Comparison of ENCODE assay signal across 8 mouse cellular contexts in the genomic region with DNA sequence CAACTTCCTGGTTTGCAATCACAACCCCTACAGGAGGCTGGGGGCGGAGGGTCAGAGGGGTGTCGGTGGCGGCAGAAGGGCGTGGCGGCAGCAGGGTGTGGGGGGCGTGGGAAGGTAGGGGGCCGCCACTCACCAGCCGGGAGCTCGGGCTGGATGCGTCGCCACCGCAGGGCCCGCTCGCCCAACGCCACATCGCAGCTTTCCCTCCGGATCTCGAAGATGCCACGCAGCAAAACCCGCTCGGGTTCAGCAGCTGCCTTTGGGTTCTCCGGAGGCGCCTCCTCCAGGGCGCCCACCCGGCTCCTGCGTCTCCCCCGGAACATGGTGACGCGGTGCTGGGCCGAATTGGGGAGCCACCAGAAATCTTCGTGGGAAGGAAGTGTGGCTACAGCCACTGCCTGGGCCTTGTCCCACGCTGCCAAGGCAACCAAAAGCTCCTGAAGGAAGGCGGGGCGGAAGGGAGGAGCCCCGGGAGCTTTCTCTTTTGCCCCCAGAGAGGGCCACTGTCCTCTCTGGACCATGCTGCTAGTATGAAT. TPM values are rescaled to one million over a fixed set of nuclear protein-coding genes. Genes with fewer than 3 reads are reported as not detected.
DNase-seq lines count a peak whose midpoint lies in the region; ATAC-seq and TF ChIP-seq lines count a peak whose summit lies in the region.

No protein-coding gene starts in this region.

- ATAC-seq in intestine, embryonic 16.5 days, result 0 out of 2 replicates have a peak, but pooled peaks have one; percentile 26
- ATAC-seq in lung, postnatal 0 days, result no peak

- no peaks in the 10 kb centered on the region for H3K9me3 ChIP-seq in intestine, embryonic 16.5 days (ENCODE audit: control insufficient read depth, low read length)
- H3K9me3 ChIP-seq in lung, postnatal 0 days (ENCODE audit: low read length), result no peaks in the 10 kb centered on the region

- WGBS in kidney, adult 2 months, result 2% methylated on average over 35 of the region's 35 CpGs
- 1% methylated on average over 35 of the region's 35 CpGs for WGBS in intestine, embryonic 16.5 days
- under 1% methylated on average over 33 of the region's 35 CpGs for whole genome bisulfite sequencing in lung, postnatal 0 days

- no peak for TF ChIP-seq EP300 in lung, postnatal 0 days (IDR thresholded peaks at IDR 0.05)

- H3K9ac ChIP-seq in intestine, embryonic 16.5 days (ENCODE audit: low read depth, low read length), result peak overlapping the region; percentile 58
- H3K9ac ChIP-seq in lung, postnatal 0 days (replicated peaks; ENCODE audit: low read depth), result no peak overlapping the region

- H3K4me2 ChIP-seq in intestine, embryonic 16.5 days (ENCODE audit: low read depth, low read length), result peak overlapping the region; percentile 97
- H3K4me2 ChIP-seq in lung, postnatal 0 days (replicated peaks; ENCODE audit: low read depth, low read length), result peak overlapping the region; percentile 66

- no peak for TF ChIP-seq CTCF in kidney, adult 2 months (conservative IDR thresholded peaks at IDR 0.05; ENCODE audit: insufficient read depth, insufficient read length, low read depth, low read length)
- no peak for TF ChIP-seq CTCF in lung, postnatal 0 days (IDR thresholded peaks at IDR 0.05)

- peaks cover 1% of the 10 kb centered on the region for H3K27me3 ChIP-seq in kidney, adult 2 months (replicated peaks; ENCODE audit: control insufficient read depth, insufficient read depth, low read length)
- no peaks in the 10 kb centered on the region; the same call in 1 of the 2 replicates for H3K27me3 ChIP-seq in intestine, embryonic 16.5 days (replicated peaks; ENCODE audit: control insufficient read depth, insufficient read depth, low read length)
- no peaks in the 10 kb centered on the region for H3K27me3 ChIP-seq in lung, postnatal 0 days (replicated peaks; ENCODE audit: insufficient read depth, low read length)

- no peak for TF ChIP-seq POLR2A in kidney, adult 2 months (IDR thresholded peaks at IDR 0.05; ENCODE audit: low read depth, low read length)

- H3K27ac ChIP-seq in kidney, adult 2 months (ENCODE audit: insufficient read depth, low read depth, low read length), result no peak overlapping the region
- no peak overlapping the region for H3K27ac ChIP-seq in intestine, embryonic 16.5 days (ENCODE audit: low read length)
- H3K27ac ChIP-seq in lung, postnatal 0 days (ENCODE audit: low read length), result no peak overlapping the region

- DNase-seq in kidney, adult 2 months, result no peak
- no peak for DNase-seq in kidney, adult 11 months
- DNase-seq in cerebellum, adult 9-11 months, result peak; percentile 77
- peak; percentile 9 for DNase-seq in gastrocnemius, postnatal 25 days
- DNase-seq in lung, postnatal 0 days (ENCODE audit: low spot score), result peak; percentile 5
- DNase-seq in right cerebral cortex, postnatal 14 days, result peak; percentile 11
- no peak for DNase-seq in spleen, postnatal 4 days (ENCODE audit: low spot score in 2 of 2)

- no peaks in the 10 kb centered on the region for H3K4me1 ChIP-seq in kidney, adult 2 months (ENCODE audit: control insufficient read depth, insufficient read depth, low read length)
- H3K4me1 ChIP-seq in intestine, embryonic 16.5 days (ENCODE audit: control insufficient read depth, insufficient read depth, low read length), result peaks cover 7% of the 10 kb centered on the region
- H3K4me1 ChIP-seq in lung, postnatal 0 days (ENCODE audit: insufficient read depth, low read depth, low read length), result peaks cover 4% of the 10 kb centered on the region; the same call in 1 of the 2 replicates

- peak overlapping the region; percentile 54 for H3K4me3 ChIP-seq in kidney, adult 2 months (ENCODE audit: insufficient read depth, low read depth, low read length)
- H3K4me3 ChIP-seq in intestine, embryonic 16.5 days (ENCODE audit: low read length), result peak overlapping the region; percentile 54
- peak overlapping the region; percentile 41 for H3K4me3 ChIP-seq in lung, postnatal 0 days (ENCODE audit: low read depth, low read length)

- H3K36me3 ChIP-seq in kidney, adult 2 months (ENCODE audit: control insufficient read depth, insufficient read depth, low read length), result no peaks in the 10 kb centered on the region
- H3K36me3 ChIP-seq in intestine, embryonic 16.5 days (ENCODE audit: control insufficient read depth, insufficient read depth, low read length), result no peaks in the 10 kb centered on the region
- no peaks in the 10 kb centered on the region for H3K36me3 ChIP-seq in lung, postnatal 0 days (ENCODE audit: insufficient read depth, low read length)

RNA-seq across cellular contexts. Expression of gene Neurod1, which starts 27.9 kb away (rescaled TPM):
- not detected in 2 replicates for polyA plus RNA-seq in kidney, adult 2 months (2012; rRNA removed)
- total RNA-seq in gastrocnemius, postnatal 25 days (2021), result not detected
- polyA plus RNA-seq in intestine, embryonic 16.5 days (2015; fragmentation: Nextera tagmentation; extraction: Ambion mirVana), result 2.9 and 3.2 TPM in 2 replicates
- not detected in 2 replicates for polyA plus RNA-seq in lung, postnatal 0 days (2015; fragmentation: Nextera tagmentation; extraction: Ambion mirVana)

RNA-seq across cellular contexts. Expression of gene Cerkl, which starts 27.9 kb away (rescaled TPM):
- polyA plus RNA-seq in kidney, adult 2 months (2012; rRNA removed), result 0.57 and 1.0 TPM in 2 replicates
- 1 to 10 TPM in 1 of 2 experiments, not detected in 1; 1.2 TPM for total RNA-seq in gastrocnemius, postnatal 25 days (2021)
- polyA plus RNA-seq in intestine, embryonic 16.5 days (2015; fragmentation: Nextera tagmentation; extraction: Ambion mirVana), result 0.94 and 1.1 TPM in 2 replicates
- 1.0 and 1.8 TPM in 2 replicates for polyA plus RNA-seq in lung, postnatal 0 days (2015; fragmentation: Nextera tagmentation; extraction: Ambion mirVana)

Comparison
In these comparisons a context has a peak if more than half of its experiments do, and no peak if none do; other contexts are left out.
1. DNase-seq: peak in cerebellum, adult 9-11 months (single experiment), gastrocnemius, postnatal 25 days (single experiment), lung, postnatal 0 days (single experiment) and right cerebral cortex, postnatal 14 days (single experiment); none in kidney, adult 2 months (single experiment), kidney, adult 11 months (single experiment) and spleen, postnatal 4 days (0 of 2).
2. Peak in every context shown above with its lines, with median percentiles within 50 percentile points of each other: H3K4me3 ChIP-seq.